Mouse (Mus musculus): ENCODE data around the gene Nrap. TPM values are rescaled to one million over a fixed set of nuclear protein-coding genes. Genes with fewer than 3 reads are reported as not detected.
A peak's percentile ranks its signal among the peaks of the same experiment; 100 is the strongest.

Nrap gene
- total and polyA plus RNA-seq, 3 experiments = 0.08 to 0.11 TPM; not detected in 1

GRCm38 (mm10) chr19:56378007-56378406, 11.8 kb downstream of the Nrap start:
- Histone ChIP-seq H3K4me3 (ENCODE audit: control insufficient read depth in 1 of 2, insufficient read depth in 1 of 2, low read depth in 2 of 2, low read length in 2 of 2) (no peak overlapping the region), H3K36me3 (ENCODE audit: control insufficient read depth in 1 of 2, insufficient read depth in 2 of 2, low read length in 2 of 2) (peaks cover 0 to 21% of the 10 kb centered on the region in 2 experiments; a peak in 2 of 4 replicates), H3K79me2 (ENCODE audit: control insufficient read depth, insufficient read depth, low read length, poor library complexity) (no peaks in the 10 kb centered on the region), H3K27ac (ENCODE audit: control insufficient read depth, low read depth, low read length) (no peak overlapping the region), H3K4me1 (ENCODE audit: control insufficient read depth in 1 of 2, insufficient read depth in 2 of 2, low read length in 2 of 2) (peaks cover 7 to 29% of the 10 kb centered on the region in 2 experiments), H3K9ac (ENCODE audit: control insufficient read depth, low read depth, low read length, poor library complexity, severe bottlenecking) (no peak overlapping the region), H3K9me3 (replicated peaks; ENCODE audit: insufficient read depth, low read length) (no peaks in the 10 kb centered on the region), H3K27me3 (ENCODE audit: control insufficient read depth in 1 of 2, insufficient read depth in 2 of 2, low read length in 2 of 2) (no peaks in the 10 kb centered on the region; a peak in 1 of 4 replicates)
- no peak for TF ChIP-seq GABPA (IDR thresholded peaks at IDR 0.05; ENCODE audit: low read depth, low read length)
- TF ChIP-seq RCOR1 (IDR thresholded peaks at IDR 0.05; ENCODE audit: low read depth, low read length) = peak; percentile 86
- TF ChIP-seq MYB (IDR thresholded peaks at IDR 0.05; ENCODE audit: low read depth, low read length) = no peak
- no peak for TF ChIP-seq USF2 (IDR thresholded peaks at IDR 0.05; ENCODE audit: borderline replicate concordance in 1 of 2, insufficient read depth in 1 of 2, low read depth in 1 of 2, low read length in 2 of 2)
- TF ChIP-seq EP300 (IDR thresholded peaks at IDR 0.05; ENCODE audit: low read depth in 1 of 2, low read length in 2 of 2) = peak; percentile 57 to 61; a peak in 3 of 4 replicates
- 0 out of 2 replicates have a peak, but pooled peaks have one; percentile 34 for TF ChIP-seq GATA1 (IDR thresholded peaks at IDR 0.05; ENCODE audit: low read depth, low read length)
- TF ChIP-seq TAL1 (IDR thresholded peaks at IDR 0.05; ENCODE audit: low read length) = peak; percentile 40; the same call in 1 of the 2 replicates
- TF ChIP-seq TCF12 (IDR thresholded peaks at IDR 0.05; ENCODE audit: low read depth, low read length) = peak; percentile 77
- TF ChIP-seq ZNF384 (IDR thresholded peaks at IDR 0.05; ENCODE audit: low read depth, low read length) = peak; percentile 87
- peak; percentile 54 for DNase-seq (ENCODE audit: low read depth, low spot score)

- H3K9me3 ChIP-seq (replicated peaks; ENCODE audit: insufficient read depth, low read length) = no peaks in the 10 kb centered on the region
- TF ChIP-seq USF2 (IDR thresholded peaks at IDR 0.05; ENCODE audit: borderline replicate concordance in 1 of 2, insufficient read depth in 1 of 2, low read depth in 1 of 2, low read length in 2 of 2) (no peak), NRF1 (IDR thresholded peaks at IDR 0.05; ENCODE audit: insufficient read depth, low read depth, low read length, poor library complexity, severe bottlenecking) (no peak), RAD21 (IDR thresholded peaks at IDR 0.05; ENCODE audit: low read depth, low read length) (no peak), POLR2AphosphoS2 (IDR thresholded peaks at IDR 0.05; ENCODE audit: low read length) (no peak), MAX (IDR thresholded peaks at IDR 0.05; ENCODE audit: low read length) (no peak)
- no peak overlapping the region for H3K9ac ChIP-seq (ENCODE audit: control insufficient read depth, low read depth, low read length, poor library complexity, severe bottlenecking)
- H3K36me3 ChIP-seq (ENCODE audit: control insufficient read depth in 1 of 2, insufficient read depth in 2 of 2, low read length in 2 of 2) = peaks cover 0 to 11% of the 10 kb centered on the region in 2 experiments; a peak in 2 of 4 replicates
- H3K4me1 ChIP-seq (ENCODE audit: control insufficient read depth in 1 of 2, insufficient read depth in 2 of 2, low read length in 2 of 2) = peaks cover 7 to 9% of the 10 kb centered on the region in 2 experiments; a peak in 3 of 4 replicates
- DNase-seq (ENCODE audit: low read depth, low spot score) = no peak
- no peak overlapping the region for H3K4me3 ChIP-seq (ENCODE audit: control insufficient read depth in 1 of 2, insufficient read depth in 1 of 2, low read depth in 2 of 2, low read length in 2 of 2)
- H3K27me3 ChIP-seq (ENCODE audit: control insufficient read depth in 1 of 2, insufficient read depth in 2 of 2, low read length in 2 of 2) = no peaks in the 10 kb centered on the region; a peak in 1 of 4 replicates
- no peaks in the 10 kb centered on the region for H3K79me2 ChIP-seq (ENCODE audit: control insufficient read depth, insufficient read depth, low read length, poor library complexity)
- no peak overlapping the region for H3K27ac ChIP-seq (ENCODE audit: control insufficient read depth, low read depth, low read length)
Measured at GRCm38 (mm10) chr19:56374011-56374410, 15.8 kb downstream of the Nrap start.

- Histone ChIP-seq H3K9me3 (replicated peaks; ENCODE audit: insufficient read depth, low read length) (no peaks in the 10 kb centered on the region), H3K36me3 (ENCODE audit: control insufficient read depth in 1 of 2, insufficient read depth in 2 of 2, low read length in 2 of 2) (peaks cover 0 to 4% of the 10 kb centered on the region in 2 experiments; a peak in 2 of 4 replicates), H3K79me2 (ENCODE audit: control insufficient read depth, insufficient read depth, low read length, poor library complexity) (no peaks in the 10 kb centered on the region), H3K27me3 (ENCODE audit: control insufficient read depth in 1 of 2, insufficient read depth in 2 of 2, low read length in 2 of 2) (no peaks in the 10 kb centered on the region; a peak in 1 of 4 replicates), H3K4me1 (ENCODE audit: control insufficient read depth in 1 of 2, insufficient read depth in 2 of 2, low read length in 2 of 2) (peaks cover 1 to 4% of the 10 kb centered on the region in 2 experiments; a peak in 3 of 4 replicates), H3K9ac (ENCODE audit: control insufficient read depth, low read depth, low read length, poor library complexity, severe bottlenecking) (no peak overlapping the region), H3K4me3 (ENCODE audit: control insufficient read depth in 1 of 2, insufficient read depth in 1 of 2, low read depth in 2 of 2, low read length in 2 of 2) (no peak overlapping the region), H3K27ac (ENCODE audit: control insufficient read depth, low read depth, low read length) (no peak overlapping the region)
- no peak for DNase-seq (ENCODE audit: low read depth, low spot score)
- TF ChIP-seq MAZ (IDR thresholded peaks at IDR 0.05; ENCODE audit: low read depth, low read length) = no peak
- TF ChIP-seq ZMIZ1 (IDR thresholded peaks at IDR 0.05; ENCODE audit: low read depth, low read length) = no peak
- TF ChIP-seq RCOR1 (IDR thresholded peaks at IDR 0.05; ENCODE audit: low read depth, low read length) = no peak
- no peak for TF ChIP-seq JUND (IDR thresholded peaks at IDR 0.05; ENCODE audit: low read depth, low read length)
- no peak for TF ChIP-seq MYB (IDR thresholded peaks at IDR 0.05; ENCODE audit: low read depth, low read length)
- no peak for TF ChIP-seq ETS1 (IDR thresholded peaks at IDR 0.05; ENCODE audit: low read depth, low read length)
- TF ChIP-seq MYC (IDR thresholded peaks at IDR 0.05; ENCODE audit: low read depth, low read length) = no peak
- no peak for TF ChIP-seq GABPA (IDR thresholded peaks at IDR 0.05; ENCODE audit: low read depth, low read length)
- TF ChIP-seq POLR2AphosphoS5 (IDR thresholded peaks at IDR 0.05; ENCODE audit: borderline replicate concordance, low read depth, low read length) = no peak
- no peak for TF ChIP-seq SIN3A (IDR thresholded peaks at IDR 0.05; ENCODE audit: low read length)
- TF ChIP-seq E2F4 (IDR thresholded peaks at IDR 0.05; ENCODE audit: borderline replicate concordance, low read depth, low read length) = no peak
- TF ChIP-seq CTCF (IDR thresholded peaks at IDR 0.05 in 2 of 3, conservative IDR thresholded peaks at IDR 0.05 in 1 of 3; ENCODE audit: control insufficient read depth in 1 of 3, insufficient read depth in 1 of 3, low read depth in 2 of 3, low read length in 3 of 3, poor library complexity in 1 of 3, severe bottlenecking in 1 of 3) = no peak
- no peak for TF ChIP-seq POLR2A (IDR thresholded peaks at IDR 0.05; ENCODE audit: control insufficient read depth in 1 of 2, insufficient read depth in 1 of 2, low read depth in 1 of 2, low read length in 2 of 2, poor library complexity in 1 of 2)
- no peak for TF ChIP-seq POLR2AphosphoS2 (IDR thresholded peaks at IDR 0.05; ENCODE audit: low read length)
- no peak for TF ChIP-seq CHD1 (IDR thresholded peaks at IDR 0.05; ENCODE audit: low read depth, low read length)
Measured at GRCm38 (mm10) chr19:56373246-56373645, 16.6 kb downstream of the Nrap start.
